In genomic region chr6:87399137-87399536, GRCm38 (mm10) we compare ENCODE assay signal across 8 mouse cellular contexts. TPM values are rescaled to one million over a fixed set of nuclear protein-coding genes. Genes with fewer than 3 reads are reported as not detected.
DNase-seq lines count a peak whose midpoint lies in the region; ATAC-seq lines count a peak whose summit lies in the region.

No protein-coding gene starts in this region.

- DNase-seq in adrenal gland, adult (ENCODE audit: inconsistent age in 2 of 2, low spot score in 1 of 2), result peak; percentile 49 to 87
- no peak for DNase-seq in adrenal gland, adult 8-10 months
- DNase-seq in NIH3T3 (ENCODE audit: low read depth), result peak; percentile 89
- DNase-seq in cerebellum, postnatal 10 days, result peak; percentile 88 to 92
- DNase-seq in gastrocnemius, postnatal 4 days (ENCODE audit: low spot score in 2 of 2), result peak; percentile 60 to 70
- peak; percentile 79 to 83 for DNase-seq in layer of hippocampus, postnatal 10 days (ENCODE audit: low spot score in 2 of 2)
- peak; percentile 71 to 79 for DNase-seq in spleen, postnatal 36 days (ENCODE audit: low spot score in 2 of 2)

- ATAC-seq in megakaryocyte-erythroid progenitor cell, adult 5-6 weeks (replicated peaks; ENCODE audit: low FRiP score, low TSS enrichment, poor library complexity, severe bottlenecking), result peak; percentile 77

RNA-seq across cellular contexts. Expression of gene Gkn3, which starts 10.4 kb away (rescaled TPM):
- total RNA-seq in adrenal gland, adult 8-10 months (2022), result under 1 TPM in 2 of 4 experiments, not detected in 2; 0.59 to 0.99 TPM
- total RNA-seq in gastrocnemius, postnatal 4 days (2021), result 1 to 10 TPM; 1.5 to 3.1 TPM
- 1 to 10 TPM; 1.0 to 1.8 TPM for total RNA-seq in layer of hippocampus, postnatal 10 days (2021)
- not detected in 2 replicates for total RNA-seq in megakaryocyte-erythroid progenitor cell, adult 5-6 weeks (2014; fragmentation: Nextera tagmentation)
- total RNA-seq in megakaryocyte-erythroid progenitor cell, adult 5-6 weeks (2017), result not detected in 2 replicates

RNA-seq across cellular contexts. Expression of gene Gkn2, which starts 26.0 kb away (rescaled TPM):
- not detected for total RNA-seq in adrenal gland, adult 8-10 months (2022)
- not detected for total RNA-seq in gastrocnemius, postnatal 4 days (2021)
- total RNA-seq in layer of hippocampus, postnatal 10 days (2021), result not detected
- not detected in 2 replicates for total RNA-seq in megakaryocyte-erythroid progenitor cell, adult 5-6 weeks (2014; fragmentation: Nextera tagmentation)
- total RNA-seq in megakaryocyte-erythroid progenitor cell, adult 5-6 weeks (2017), result not detected in 2 replicates

RNA-seq across cellular contexts. Expression of gene Bmp10, which starts 29.7 kb away (rescaled TPM):
- not detected for total RNA-seq in adrenal gland, adult 8-10 months (2022)
- not detected for total RNA-seq in gastrocnemius, postnatal 4 days (2021)
- under 1 TPM; 0.09 TPM for total RNA-seq in layer of hippocampus, postnatal 10 days (2021)
- not detected in 2 replicates for total RNA-seq in megakaryocyte-erythroid progenitor cell, adult 5-6 weeks (2014; fragmentation: Nextera tagmentation)
- not detected in 2 replicates for total RNA-seq in megakaryocyte-erythroid progenitor cell, adult 5-6 weeks (2017)

RNA-seq across cellular contexts. Expression of gene Gkn1, which starts 48.4 kb away (rescaled TPM):
- total RNA-seq in adrenal gland, adult 8-10 months (2022), result not detected
- total RNA-seq in gastrocnemius, postnatal 4 days (2021), result not detected
- not detected for total RNA-seq in layer of hippocampus, postnatal 10 days (2021)
- total RNA-seq in megakaryocyte-erythroid progenitor cell, adult 5-6 weeks (2014; fragmentation: Nextera tagmentation), result not detected in 2 replicates
- not detected in 2 replicates for total RNA-seq in megakaryocyte-erythroid progenitor cell, adult 5-6 weeks (2017)
